Mouse (Mus musculus) kidney, adult 2 months (tissue): ENCODE results near the gene Larp6. TPM values are rescaled to one million over a fixed set of nuclear protein-coding genes. Genes with fewer than 3 reads are reported as not detected.

ENCODE experiments used
- DNase-seq: peaks from one replicate; pipeline ENCODE4 v3.0.0; 2021
- H3K27ac ChIP-seq: fragments of 200-500 bp; 2 replicates; pipeline ENCODE4 v1.5.1; 2012; ENCODE audit warnings: low read depth, low read length, control low read depth, inconsistent platforms; ENCODE audit not compliant: insufficient read depth
- H3K27me3 ChIP-seq: fragments of 200-500 bp; replicated peaks from 2 replicates; pipeline ENCODE4 v1.6.1; 2012; ENCODE audit warnings: mild to moderate bottlenecking, moderate library complexity, low read length, inconsistent platforms; ENCODE audit not compliant: control insufficient read depth, insufficient read depth
- H3K36me3 ChIP-seq: fragments of 200-500 bp; 2 replicates; pipeline ENCODE4 v1.6.1; 2012; ENCODE audit warnings: mild to moderate bottlenecking, moderate library complexity, low read length, inconsistent platforms; ENCODE audit not compliant: control insufficient read depth, insufficient read depth
- H3K4me1 ChIP-seq: fragments of 200-500 bp; 2 replicates; pipeline ENCODE4 v1.6.1; 2011; ENCODE audit warnings: low read length; ENCODE audit not compliant: control insufficient read depth, insufficient read depth
- H3K4me3 ChIP-seq: fragments of 200-500 bp; 2 replicates; pipeline ENCODE4 v1.5.1; 2011; ENCODE audit warnings: mild to moderate bottlenecking, low read depth, low read length, control low read depth; ENCODE audit not compliant: insufficient read depth
- CTCF ChIP-seq: fragments of 200-500 bp; conservative IDR thresholded peaks from 2 replicates; pipeline ENCODE4 v1.5.1; 2011; ENCODE audit warnings: low read depth, mild to moderate bottlenecking, control low read depth, low read length, moderate library complexity, mixed read lengths; ENCODE audit not compliant: insufficient read depth, insufficient read length
- POLR2A ChIP-seq: fragments of 200-500 bp; IDR thresholded peaks from one replicate; pipeline ENCODE4 v1.6.1; 2011; ENCODE audit warnings: low read depth, low read length, control low read depth
- WGBS: fragments of 180-500 bp; shearing (Covaris S2); methylation state at CpG from one replicate; pipeline ENCODE4 v1.1.7; 2018; 5-methylcytosine and 5-hydroxymethylcytosine counted together
- polyA plus RNA-seq: library from polyadenylated mRNA; depleted of rRNA; stranded (reverse); fragments of >200 nt; gene quantifications from 2 replicates; pipeline ENCODE4 v1.2.3, GENCODE M21; 2012

The Larp6 gene
- polyA plus RNA-seq, 1 experiment = 1.7 TPM

GRCm38 (mm10) chr9:60739126-60739525, 26.3 kb downstream of the Larp6 start:
- Histone ChIP-seq H3K27ac (no peak overlapping the region), H3K4me1 (no peaks in the 10 kb centered on the region), H3K36me3 (no peaks in the 10 kb centered on the region), H3K4me3 (no peak overlapping the region), H3K27me3 (no peaks in the 10 kb centered on the region)
- TF ChIP-seq POLR2A (no peak), CTCF (no peak)
- no peak for DNase-seq
- 92% methylated on average over 5 of the region's 5 CpGs for WGBS

DNA sequence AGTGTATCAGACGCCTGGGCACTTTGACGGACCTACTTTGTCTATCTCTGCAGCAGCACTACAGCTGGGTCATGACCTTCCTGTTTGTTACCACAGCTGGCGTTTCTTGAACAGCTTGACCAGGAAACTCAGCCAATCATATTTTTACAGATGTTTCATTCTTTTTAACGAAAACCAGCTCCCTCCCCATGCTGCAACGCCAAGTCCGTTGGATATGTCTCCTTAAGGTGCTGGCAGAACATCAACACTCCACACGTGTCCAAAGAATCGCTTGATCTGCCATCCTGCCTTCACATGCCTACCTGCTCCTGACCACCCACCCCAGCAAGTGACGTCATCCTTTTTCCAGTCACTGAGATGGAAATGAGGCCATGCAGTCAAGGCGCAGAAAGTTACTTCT, 28.6 kb downstream of the Larp6 start:
- Histone ChIP-seq H3K27me3 (no peaks in the 10 kb centered on the region), H3K4me3 (no peak overlapping the region), H3K36me3 (no peaks in the 10 kb centered on the region), H3K27ac (no peak overlapping the region), H3K4me1 (no peaks in the 10 kb centered on the region)
- DNase-seq = no peak
- WGBS = 58% methylated on average over 10 of the region's 10 CpGs
- no peak for TF ChIP-seq CTCF
- TF ChIP-seq POLR2A = no peak

GRCm38 (mm10) chr9:60742516-60742915, 29.7 kb downstream of the Larp6 start:
- no peaks in the 10 kb centered on the region for H3K4me1 ChIP-seq
- WGBS = 55% methylated on average over 9 of the region's 9 CpGs
- no peak overlapping the region for H3K4me3 ChIP-seq
- no peaks in the 10 kb centered on the region for H3K27me3 ChIP-seq
- no peak overlapping the region for H3K27ac ChIP-seq
- no peak for TF ChIP-seq POLR2A
- no peak for TF ChIP-seq CTCF
- DNase-seq = no peak
- no peaks in the 10 kb centered on the region for H3K36me3 ChIP-seq

DNA sequence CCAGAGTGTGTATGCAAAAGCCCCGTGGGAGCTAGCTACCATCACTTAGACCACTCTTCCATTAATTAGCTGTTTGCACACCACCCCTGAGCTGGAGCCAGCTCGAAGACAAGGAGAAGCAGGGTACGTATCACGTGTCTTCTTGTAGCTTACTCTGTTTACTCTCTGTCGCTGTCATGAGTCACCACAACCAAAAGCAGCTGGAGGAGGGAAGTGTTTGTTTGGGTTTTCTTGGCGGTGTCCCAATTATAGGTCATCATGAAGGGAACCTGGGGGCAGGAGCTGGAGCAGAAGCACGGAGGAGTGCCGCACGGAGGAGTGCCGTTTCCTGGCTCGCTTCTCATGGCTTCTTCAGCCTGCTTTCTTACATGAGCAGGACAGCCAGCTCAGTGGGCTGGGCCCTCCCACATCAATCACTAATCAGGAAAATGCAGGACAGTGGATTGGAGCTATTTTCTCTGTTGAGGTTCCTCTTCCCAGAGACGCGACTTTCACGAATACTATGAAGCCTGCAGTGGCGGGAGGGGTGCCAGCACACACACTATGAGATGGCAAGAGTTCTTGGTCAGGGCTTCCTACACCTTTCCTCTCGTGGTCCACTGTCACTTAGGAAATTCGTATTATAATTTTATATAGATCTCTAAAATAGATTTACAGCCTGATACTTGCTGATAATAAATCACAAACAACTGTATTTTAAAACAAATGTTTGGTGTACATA, 30.6 kb downstream of the Larp6 start:
- Histone ChIP-seq H3K27ac (no peak overlapping the region), H3K4me1 (no peaks in the 10 kb centered on the region), H3K27me3 (no peaks in the 10 kb centered on the region), H3K4me3 (peak overlapping the region; percentile 1), H3K36me3 (no peaks in the 10 kb centered on the region)
- 18% methylated on average over 17 of the region's 17 CpGs for WGBS
- TF ChIP-seq POLR2A (no peak), CTCF (no peak)
- peak; percentile 63 for DNase-seq

DNA sequence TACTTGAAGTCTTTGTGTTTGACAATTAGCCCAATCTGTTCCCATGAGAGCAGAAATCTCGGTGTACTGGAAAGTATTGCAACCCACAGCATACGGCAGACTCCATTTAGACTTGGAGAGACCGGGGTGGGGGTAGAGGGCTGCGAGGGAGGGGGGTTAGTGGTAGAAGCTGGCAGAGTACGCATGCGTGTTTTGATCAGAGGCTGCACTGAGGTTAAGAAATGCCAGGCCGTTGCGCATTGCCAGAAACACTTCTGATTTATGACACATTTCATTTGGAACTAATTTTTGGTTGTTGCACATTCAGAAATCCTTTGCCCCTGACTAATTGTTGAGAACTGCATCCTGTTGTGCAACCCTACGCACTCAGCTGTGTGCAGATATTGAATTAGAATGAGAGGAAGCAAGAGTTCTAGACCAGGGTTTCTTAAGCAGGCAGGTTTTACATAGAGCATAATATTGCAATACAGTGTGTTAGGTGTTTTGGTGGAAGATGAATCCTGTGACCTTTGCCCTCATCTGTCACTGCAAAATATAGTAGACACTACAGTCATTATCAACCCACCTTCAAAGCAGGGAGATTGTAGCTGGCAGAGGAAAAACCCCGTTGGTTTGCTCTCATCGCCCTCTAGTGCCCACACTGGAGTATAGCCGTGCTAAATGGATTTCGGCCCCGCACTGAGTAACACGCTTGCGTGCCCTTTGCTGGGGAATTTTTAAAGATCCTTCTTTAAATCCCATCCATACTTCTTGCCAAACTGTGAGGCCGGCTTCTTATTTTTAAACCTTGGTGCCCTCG, 31.6 kb downstream of the Larp6 start:
- TF ChIP-seq POLR2A = no peak
- peak; percentile 82 for TF ChIP-seq CTCF
- 45% methylated on average over 18 of the region's 18 CpGs for WGBS
- no peaks in the 10 kb centered on the region for H3K36me3 ChIP-seq
- no peak overlapping the region for H3K4me3 ChIP-seq
- no peaks in the 10 kb centered on the region for H3K27me3 ChIP-seq
- peak; percentile 54 for DNase-seq
- H3K27ac ChIP-seq = no peak overlapping the region
- H3K4me1 ChIP-seq = no peaks in the 10 kb centered on the region

DNA sequence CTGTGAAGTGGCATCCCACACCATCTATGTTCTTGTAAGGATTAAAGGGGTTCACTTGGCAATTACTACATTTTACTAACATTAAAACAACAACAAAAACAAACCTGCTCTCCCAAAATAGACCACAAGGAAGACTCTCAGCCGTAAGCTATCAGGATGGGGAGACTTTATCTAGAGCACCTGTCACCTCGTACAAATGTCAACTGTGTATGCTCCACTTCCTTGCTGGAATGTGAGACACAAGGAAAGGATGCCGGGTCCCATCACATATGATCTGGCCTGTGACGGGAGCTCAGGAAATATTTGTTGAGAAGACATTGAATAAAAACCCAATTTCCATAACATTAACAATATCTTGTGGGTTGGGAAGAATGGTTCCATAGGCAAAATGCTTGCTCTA, 32.2 kb downstream of the Larp6 start:
- TF ChIP-seq POLR2A (no peak), CTCF (no peak)
- WGBS = 40% methylated on average over 4 of the region's 4 CpGs
- Histone ChIP-seq H3K36me3 (no peaks in the 10 kb centered on the region), H3K4me3 (no peak overlapping the region), H3K4me1 (no peaks in the 10 kb centered on the region), H3K27me3 (no peaks in the 10 kb centered on the region), H3K27ac (no peak overlapping the region)
- no peak for DNase-seq

- TF ChIP-seq POLR2A (no peak), CTCF (no peak)
- WGBS = 48% methylated on average over 6 of the region's 6 CpGs
- H3K4me3 ChIP-seq = no peak overlapping the region
- H3K36me3 ChIP-seq = no peaks in the 10 kb centered on the region
- H3K27me3 ChIP-seq = no peaks in the 10 kb centered on the region
- H3K27ac ChIP-seq = no peak overlapping the region
- H3K4me1 ChIP-seq = no peaks in the 10 kb centered on the region
- no peak for DNase-seq
Observed at GRCm38 (mm10) chr9:60746561-60746960, 33.8 kb downstream of the Larp6 start.
